Mouse (Mus musculus): ENCODE data around the gene Arid1a. TPM values are rescaled to one million over a fixed set of nuclear protein-coding genes. Genes with fewer than 3 reads are reported as not detected.
"Not testable (repeated sequence)": the region's sequence is repeated elsewhere in the genome, so short reads cannot be mapped to it uniquely, and the experiment has no call there.

Gene Arid1a
- polyA plus RNA-seq, 1 experiment from 2014 or later = 7.6 TPM

- Histone ChIP-seq H3K36me3 (replicated peaks) (peaks cover 16% of the 10 kb centered on the region), H3K4me2 (peak overlapping the region; percentile 34), H3K4me3 (replicated peaks) (peak overlapping the region; percentile 10; the same call in 1 of the 2 replicates), H3K4me1 (replicated peaks) (peaks cover 38% of the 10 kb centered on the region), H3K9me3 (replicated peaks) (no peaks in the 10 kb centered on the region), H3K27me3 (no peaks in the 10 kb centered on the region), H3K27ac (replicated peaks) (peak overlapping the region; percentile 84), H3K9ac (0 out of 2 replicates have a peak overlapping the region, but pooled peaks have one; percentile 17)
- 26% methylated on average over 10 of the region's 10 CpGs for WGBS (ENCODE audit: insufficient replicate concordance)
- peak; percentile 20 for ATAC-seq (ENCODE audit: insufficient read depth)
Observed at GRCm38 (mm10) chr4:133660193-133661155, 96.1 kb downstream of the Arid1a start.

- Histone ChIP-seq H3K9ac (no peak overlapping the region), H3K4me3 (replicated peaks) (peak overlapping the region; percentile 10; the same call in 1 of the 2 replicates), H3K27me3 (no peaks in the 10 kb centered on the region), H3K36me3 (replicated peaks) (peaks cover 9% of the 10 kb centered on the region), H3K9me3 (replicated peaks) (no peaks in the 10 kb centered on the region), H3K27ac (replicated peaks) (peak overlapping the region; percentile 84), H3K4me2 (peak overlapping the region; percentile 34), H3K4me1 (replicated peaks) (peaks cover 31% of the 10 kb centered on the region)
- peak; percentile 39 for ATAC-seq (ENCODE audit: insufficient read depth)
- 8% methylated on average over 15 of the region's 15 CpGs for WGBS (ENCODE audit: insufficient replicate concordance)
Observed at GRCm38 (mm10) chr4:133659497-133660192, 96.9 kb downstream of the Arid1a start.

- 32% methylated on average over 2 of the region's 2 CpGs for WGBS (ENCODE audit: insufficient replicate concordance)
- Histone ChIP-seq H3K36me3 (replicated peaks) (peaks cover 7% of the 10 kb centered on the region), H3K27ac (replicated peaks) (peak overlapping the region; percentile 84), H3K9ac (no peak overlapping the region), H3K9me3 (replicated peaks) (no peaks in the 10 kb centered on the region), H3K4me2 (no peak overlapping the region), H3K4me3 (replicated peaks) (no peak overlapping the region), H3K4me1 (replicated peaks) (peaks cover 31% of the 10 kb centered on the region), H3K27me3 (no peaks in the 10 kb centered on the region)
- no peak for ATAC-seq (ENCODE audit: insufficient read depth)
Observed at GRCm38 (mm10) chr4:133658729-133659128, 97.8 kb downstream of the Arid1a start.

GRCm38 (mm10) chr4:133657829-133658458 is 98.6 kb downstream of the Arid1a start:
- Histone ChIP-seq H3K27me3 (no peaks in the 10 kb centered on the region), H3K27ac (replicated peaks) (no peak overlapping the region), H3K4me2 (no peak overlapping the region), H3K4me3 (replicated peaks) (no peak overlapping the region), H3K36me3 (replicated peaks) (peaks cover 7% of the 10 kb centered on the region), H3K9ac (no peak overlapping the region), H3K9me3 (replicated peaks) (no peaks in the 10 kb centered on the region), H3K4me1 (replicated peaks) (peaks cover 31% of the 10 kb centered on the region)
- WGBS (ENCODE audit: insufficient replicate concordance) = 54% methylated on average over 5 of the region's 5 CpGs
- no peak for ATAC-seq (ENCODE audit: insufficient read depth)

- Histone ChIP-seq H3K4me2 (no peak overlapping the region), H3K9ac (no peak overlapping the region), H3K4me1 (replicated peaks) (peaks cover 31% of the 10 kb centered on the region), H3K9me3 (replicated peaks) (no peaks in the 10 kb centered on the region), H3K4me3 (replicated peaks) (no peak overlapping the region), H3K27ac (replicated peaks) (no peak overlapping the region), H3K36me3 (replicated peaks) (peaks cover 2% of the 10 kb centered on the region; the same call in 1 of the 2 replicates), H3K27me3 (no peaks in the 10 kb centered on the region)
- 30% methylated on average over 4 of the region's 4 CpGs for WGBS (ENCODE audit: insufficient replicate concordance)
- no peak for ATAC-seq (ENCODE audit: insufficient read depth)
Observed at GRCm38 (mm10) chr4:133656997-133657396, 99.6 kb downstream of the Arid1a start.

GRCm38 (mm10) chr4:133656294-133656693 is 100.3 kb downstream of the Arid1a start:
- H3K9me3 ChIP-seq (replicated peaks) = no peaks in the 10 kb centered on the region
- 68% methylated on average over 4 of the region's 4 CpGs for WGBS (ENCODE audit: insufficient replicate concordance)
- H3K4me2 ChIP-seq = no peak overlapping the region
- peaks cover 35% of the 10 kb centered on the region for H3K4me1 ChIP-seq (replicated peaks)
- no peaks in the 10 kb centered on the region for H3K36me3 ChIP-seq (replicated peaks)
- ATAC-seq (ENCODE audit: insufficient read depth) = no peak
- no peak overlapping the region for H3K4me3 ChIP-seq (replicated peaks)
- no peak overlapping the region for H3K27ac ChIP-seq (replicated peaks)
- no peak overlapping the region for H3K9ac ChIP-seq
- no peaks in the 10 kb centered on the region for H3K27me3 ChIP-seq

GRCm38 (mm10) chr4:133654070-133654469 is 102.5 kb downstream of the Arid1a start:
- 83% methylated on average over 5 of the region's 5 CpGs for WGBS (ENCODE audit: insufficient replicate concordance)
- H3K9ac ChIP-seq; H3K27ac ChIP-seq (replicated peaks): not testable (repeated sequence)

GRCm38 (mm10) chr4:133652746-133653145 is 103.8 kb downstream of the Arid1a start:
- Histone ChIP-seq H3K9ac (no peak overlapping the region), H3K27ac (replicated peaks) (no peak overlapping the region), H3K4me3 (replicated peaks) (no peak overlapping the region), H3K9me3 (replicated peaks) (no peaks in the 10 kb centered on the region), H3K4me1 (replicated peaks) (peaks cover 17% of the 10 kb centered on the region), H3K4me2 (no peak overlapping the region), H3K36me3 (replicated peaks) (no peaks in the 10 kb centered on the region), H3K27me3 (no peaks in the 10 kb centered on the region)
- ATAC-seq (ENCODE audit: insufficient read depth) = no peak
- WGBS (ENCODE audit: insufficient replicate concordance) = 66% methylated on average over 10 of the region's 10 CpGs

More at GRCm38 (mm10) chr4:133654070-133654469, 102.5 kb downstream of the Arid1a start:
- not testable (repeated sequence) for H3K9me3 ChIP-seq (replicated peaks); H3K4me2 ChIP-seq; ATAC-seq (ENCODE audit: insufficient read depth); H3K27me3 ChIP-seq; H3K4me3 ChIP-seq (replicated peaks); H3K36me3 ChIP-seq (replicated peaks)
- peaks cover 28% of the 10 kb centered on the region for H3K4me1 ChIP-seq (replicated peaks)

- Histone ChIP-seq H3K9me3 (replicated peaks) (no peaks in the 10 kb centered on the region), H3K4me3 (replicated peaks) (no peak overlapping the region), H3K36me3 (replicated peaks) (no peaks in the 10 kb centered on the region), H3K4me2 (no peak overlapping the region), H3K27ac (replicated peaks) (no peak overlapping the region), H3K27me3 (no peaks in the 10 kb centered on the region), H3K4me1 (replicated peaks) (peaks cover 17% of the 10 kb centered on the region), H3K9ac (no peak overlapping the region)
- no peak for ATAC-seq (ENCODE audit: insufficient read depth)
- 53% methylated on average over 4 of the region's 4 CpGs for WGBS (ENCODE audit: insufficient replicate concordance)
Observed at GRCm38 (mm10) chr4:133651986-133652385, 104.6 kb downstream of the Arid1a start.

GRCm38 (mm10) chr4:133651445-133651844 is 105.1 kb downstream of the Arid1a start:
- H3K9me3 ChIP-seq (replicated peaks) = no peaks in the 10 kb centered on the region
- no peak overlapping the region for H3K9ac ChIP-seq
- 47% methylated on average over 10 of the region's 10 CpGs for WGBS (ENCODE audit: insufficient replicate concordance)
- no peaks in the 10 kb centered on the region for H3K36me3 ChIP-seq (replicated peaks)
- H3K4me3 ChIP-seq (replicated peaks) = no peak overlapping the region
- no peak for ATAC-seq (ENCODE audit: insufficient read depth)
- 0 out of 2 replicates have a peak overlapping the region, but pooled peaks have one; percentile 3 for H3K27ac ChIP-seq (replicated peaks)
- H3K4me2 ChIP-seq = no peak overlapping the region
- no peaks in the 10 kb centered on the region for H3K27me3 ChIP-seq
- H3K4me1 ChIP-seq (replicated peaks) = peaks cover 17% of the 10 kb centered on the region

All from liver, embryonic 15.5 days (tissue).